Mouse (Mus musculus): ENCODE results near the gene Wipf3.

DNA sequence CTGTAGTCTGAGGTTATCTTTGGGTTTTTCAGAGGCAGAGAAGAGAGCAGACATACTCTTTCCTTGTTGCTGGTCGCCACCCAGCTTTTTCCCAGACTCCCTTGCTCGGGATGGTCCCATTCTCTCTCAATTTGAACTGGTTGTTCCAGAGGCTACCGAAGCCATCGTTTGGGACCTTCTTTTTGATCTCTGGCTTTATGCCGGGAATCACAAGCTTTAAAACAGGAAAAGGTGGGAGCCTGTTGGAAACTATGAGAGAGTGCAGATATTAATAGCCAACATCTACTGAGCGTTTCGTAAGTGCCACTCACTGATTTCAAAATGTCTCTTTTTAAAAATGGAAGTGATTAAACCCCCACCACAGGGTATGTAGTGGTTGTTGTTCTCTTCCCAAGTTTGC is 42.5 kb downstream of the Wipf3 start:
- TF ChIP-seq CTCF (IDR thresholded peaks at IDR 0.05; ENCODE audit: extremely low read depth, insufficient read depth, insufficient read length, insufficient replicate concordance) (no peak), POLR2A (IDR thresholded peaks at IDR 0.05; ENCODE audit: low read depth, low read length) (no peak)

Measured in spleen, adult 2 months (tissue).